Mouse (Mus musculus) c-Kit-positive CD71-positive TER-119-positive erythroid progenitor cells, embryonic 14.5 days (primary cell): Measurements from ENCODE around the gene Pbx1.

ENCODE experiments used
- DNase-seq: peaks from one replicate; pipeline ENCODE4 v3.0.0-alpha.2; 2013; ENCODE audit warnings: low spot score

Pbx1 gene

GRCm38 (mm10) chr1:168225595-168226127 is 206.4 kb downstream of the Pbx1 start:
- no peak for DNase-seq

- DNase-seq = no peak
These were observed 207.9 kb downstream of the Pbx1 start for GRCm38 (mm10) chr1:168224218-168224617.

- DNase-seq = no peak
These were observed 209.3 kb downstream of the Pbx1 start for GRCm38 (mm10) chr1:168222794-168223193.

- DNase-seq = no peak
These were observed 211.0 kb downstream of the Pbx1 start for GRCm38 (mm10) chr1:168221071-168221521.

- DNase-seq = no peak
These were observed 215.9 kb downstream of the Pbx1 start for GRCm38 (mm10) chr1:168215896-168216747.

GRCm38 (mm10) chr1:168215468-168215867 is 216.6 kb downstream of the Pbx1 start:
- DNase-seq = no peak

GRCm38 (mm10) chr1:168214040-168214443 is 218.0 kb downstream of the Pbx1 start:
- DNase-seq = peak; percentile 52

GRCm38 (mm10) chr1:168213595-168213994 is 218.5 kb downstream of the Pbx1 start:
- DNase-seq = no peak

- DNase-seq = no peak
These were observed 221.7 kb downstream of the Pbx1 start for GRCm38 (mm10) chr1:168210401-168210800.

GRCm38 (mm10) chr1:168200570-168201156 is 231.4 kb downstream of the Pbx1 start:
- DNase-seq = no peak

GRCm38 (mm10) chr1:168198276-168198675 is 233.8 kb downstream of the Pbx1 start:
- no peak for DNase-seq

- DNase-seq = no peak
These were observed 234.2 kb downstream of the Pbx1 start for GRCm38 (mm10) chr1:168197908-168198258.

- no peak for DNase-seq
These were observed 234.7 kb downstream of the Pbx1 start for GRCm38 (mm10) chr1:168197195-168197907.

- DNase-seq = no peak
These were observed 238.7 kb downstream of the Pbx1 start for GRCm38 (mm10) chr1:168193364-168193763.

GRCm38 (mm10) chr1:168182816-168183215 is 249.3 kb downstream of the Pbx1 start:
- no peak for DNase-seq

GRCm38 (mm10) chr1:168180622-168181441 is 251.2 kb downstream of the Pbx1 start:
- no peak for DNase-seq

- no peak for DNase-seq
These were observed 252.4 kb downstream of the Pbx1 start for GRCm38 (mm10) chr1:168179691-168180090.

- DNase-seq = no peak
These were observed 253.5 kb downstream of the Pbx1 start for GRCm38 (mm10) chr1:168178611-168179010.

GRCm38 (mm10) chr1:168175586-168175985 is 256.5 kb downstream of the Pbx1 start:
- no peak for DNase-seq

GRCm38 (mm10) chr1:168169791-168170190 is 262.3 kb downstream of the Pbx1 start:
- no peak for DNase-seq

GRCm38 (mm10) chr1:168169052-168169779 is 262.9 kb downstream of the Pbx1 start:
- DNase-seq = no peak
